Mouse (Mus musculus) monocyte, adult 2 months (primary cell): ENCODE measurements around the gene Trappc3.

Experiments
- DNase-seq, 2 experiments: peaks; one replicate each; pipeline ENCODE4 v3.0.0; 2022; ENCODE audit warnings: low spot score in 2 of 2, low read depth in 1 of 2

The Trappc3 gene

GRCm38 (mm10) chr4:126277906-126278564 is 15.9 kb downstream of the Trappc3 start:
- no peak for DNase-seq

GRCm38 (mm10) chr4:126278565-126278915 is 16.4 kb downstream of the Trappc3 start:
- DNase-seq: no peak

- DNase-seq: no peak
These were observed 16.8 kb downstream of the Trappc3 start for GRCm38 (mm10) chr4:126278961-126279360.

- DNase-seq: no peak
These were observed 19.6 kb downstream of the Trappc3 start for GRCm38 (mm10) chr4:126281706-126282105.

- DNase-seq: no peak
These were observed 21.5 kb downstream of the Trappc3 start for GRCm38 (mm10) chr4:126283582-126283981.

GRCm38 (mm10) chr4:126286492-126286891 is 24.4 kb downstream of the Trappc3 start, which contains the start of gene Col8a2:
Gene Col8a2, plus strand, starts transcription at chr4:126286793.
- DNase-seq: no peak

GRCm38 (mm10) chr4:126287302-126287995 is 25.3 kb downstream of the Trappc3 start:
- DNase-seq: no peak

GRCm38 (mm10) chr4:126288085-126288666 is 26.1 kb downstream of the Trappc3 start:
- no peak for DNase-seq

GRCm38 (mm10) chr4:126290314-126290713 is 28.2 kb downstream of the Trappc3 start:
- no peak for DNase-seq

- no peak for DNase-seq
These were observed 29.1 kb downstream of the Trappc3 start for GRCm38 (mm10) chr4:126291196-126291595.

- DNase-seq: no peak
These were observed 33.0 kb downstream of the Trappc3 start for GRCm38 (mm10) chr4:126295152-126295551.

GRCm38 (mm10) chr4:126295937-126296336 is 33.8 kb downstream of the Trappc3 start:
- DNase-seq: no peak

GRCm38 (mm10) chr4:126296617-126297101 is 34.5 kb downstream of the Trappc3 start:
- DNase-seq: no peak

GRCm38 (mm10) chr4:126300916-126301583 is 38.9 kb downstream of the Trappc3 start:
- no peak for DNase-seq

GRCm38 (mm10) chr4:126301584-126302309 is 39.6 kb downstream of the Trappc3 start:
- no peak for DNase-seq

- no peak for DNase-seq
These were observed 41.8 kb downstream of the Trappc3 start for GRCm38 (mm10) chr4:126303877-126304276.

GRCm38 (mm10) chr4:126305428-126305827 is 43.3 kb downstream of the Trappc3 start:
- no peak for DNase-seq

- no peak for DNase-seq
These were observed 43.9 kb downstream of the Trappc3 start for GRCm38 (mm10) chr4:126306058-126306457.

GRCm38 (mm10) chr4:126306827-126307226 is 44.7 kb downstream of the Trappc3 start:
- no peak for DNase-seq

GRCm38 (mm10) chr4:126309211-126309921 is 47.2 kb downstream of the Trappc3 start:
- no peak for DNase-seq
